Mouse (Mus musculus): ENCODE data around the gene Ttc28.
A peak's percentile ranks its signal among the peaks of the same experiment; 100 is the strongest.

Gene Ttc28

DNA sequence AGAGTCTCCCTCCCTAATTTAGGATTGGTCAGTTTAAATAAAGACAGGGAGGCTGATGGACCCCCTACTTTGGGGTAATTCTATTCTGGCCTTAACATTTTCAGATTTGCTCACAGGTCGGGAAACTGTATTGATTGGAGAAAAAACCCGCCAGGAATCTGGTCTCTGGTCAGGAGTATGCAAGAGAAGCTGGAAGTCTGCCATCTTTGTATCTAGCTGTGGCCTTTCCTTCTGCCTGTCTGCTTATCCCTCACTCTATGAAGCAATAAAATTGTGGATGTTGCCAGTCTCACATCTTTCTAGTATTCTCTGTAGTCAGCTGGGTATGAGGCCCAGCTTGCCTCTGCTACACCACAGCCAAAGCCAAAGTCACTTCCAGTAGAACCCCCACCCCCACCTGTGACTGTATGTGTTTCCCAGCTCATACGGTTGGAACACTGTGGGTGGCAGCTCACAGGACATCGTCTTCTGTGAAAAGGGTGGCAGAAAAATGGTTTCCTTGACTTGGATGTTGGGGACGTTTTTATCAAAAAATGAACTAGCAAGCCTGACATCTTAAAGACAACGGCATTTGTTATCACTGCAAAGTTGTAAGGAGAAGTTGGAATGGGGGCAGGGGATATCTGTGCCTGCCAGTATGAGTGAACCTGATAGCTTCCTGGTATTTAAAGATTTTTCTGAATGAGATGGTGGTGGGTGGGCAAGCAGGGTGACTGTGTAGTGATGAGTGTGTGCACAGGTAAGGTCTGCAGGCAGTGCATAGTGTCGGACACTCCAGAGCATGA, 281.7 kb downstream of the Ttc28 start:
- no peak for DNase-seq (ENCODE audit: low read depth, low spot score)

DNA sequence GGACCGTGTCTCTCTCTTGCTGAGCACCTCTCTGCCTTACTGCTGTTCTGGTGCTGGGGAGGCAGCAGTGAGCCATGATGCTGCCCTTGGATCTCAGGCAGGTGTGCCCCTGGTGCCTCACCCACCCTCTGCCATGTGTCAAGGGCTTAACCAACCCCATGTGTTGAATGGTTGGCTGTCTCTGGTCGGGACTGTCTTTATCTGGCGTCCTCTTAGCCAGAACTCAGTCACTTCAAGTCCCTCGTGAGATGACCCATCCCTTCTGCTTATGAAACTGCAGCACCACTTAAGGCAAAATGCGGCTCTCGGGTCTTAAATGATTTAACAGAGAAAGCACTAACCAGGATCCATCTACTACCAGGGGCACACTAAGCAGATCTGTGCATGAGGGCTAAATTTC, 283.3 kb downstream of the Ttc28 start:
- DNase-seq (ENCODE audit: low read depth, low spot score): no peak

DNA sequence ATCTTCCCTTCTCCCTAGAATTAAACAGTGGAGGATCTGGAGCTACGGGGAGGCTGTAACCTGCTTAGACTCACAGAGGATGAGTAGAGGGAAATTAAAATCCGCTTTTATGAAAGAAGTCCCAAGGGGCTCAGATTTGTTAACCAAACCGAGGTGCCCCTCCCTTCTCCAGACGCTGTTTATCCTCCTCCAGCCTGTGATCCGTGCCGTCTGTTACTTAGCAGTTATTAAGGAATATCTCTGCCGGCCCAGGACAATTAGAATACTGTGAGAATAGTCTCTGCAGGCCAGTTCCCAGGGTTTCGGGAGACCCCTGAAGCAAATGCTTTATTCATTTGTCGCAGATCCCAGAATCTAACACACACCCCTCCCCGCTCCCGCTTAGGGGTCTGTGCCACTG, 283.8 kb downstream of the Ttc28 start:
- DNase-seq (ENCODE audit: low read depth, low spot score): no peak

DNA sequence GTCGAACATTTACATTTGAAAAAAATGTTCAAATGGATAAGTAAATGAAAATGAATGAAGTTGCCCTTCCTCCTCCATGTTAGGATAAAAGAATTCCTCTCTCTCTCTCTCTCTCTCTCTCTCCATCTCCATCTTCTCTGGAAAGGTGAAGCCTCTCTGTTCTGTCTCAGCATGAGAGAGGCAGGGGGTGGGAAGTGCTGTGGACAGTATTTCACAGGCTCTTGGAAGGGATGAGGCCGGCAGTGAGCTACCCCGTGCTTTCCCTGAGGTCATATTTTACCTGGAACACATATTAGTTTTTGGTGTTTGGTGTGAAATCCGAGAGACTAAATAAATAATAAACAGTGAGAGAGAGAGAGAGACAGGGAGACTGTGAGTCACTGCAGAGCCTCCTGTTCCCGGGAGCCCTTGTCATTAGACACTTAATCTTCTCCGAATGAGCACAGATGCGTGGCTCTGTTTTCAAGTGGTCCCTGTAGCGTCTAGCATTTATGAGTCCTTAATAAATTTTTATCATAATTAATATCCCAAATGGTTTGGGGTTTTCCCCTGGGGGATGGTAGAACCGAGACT, 284.8 kb downstream of the Ttc28 start:
- no peak for DNase-seq (ENCODE audit: low read depth, low spot score)

DNA sequence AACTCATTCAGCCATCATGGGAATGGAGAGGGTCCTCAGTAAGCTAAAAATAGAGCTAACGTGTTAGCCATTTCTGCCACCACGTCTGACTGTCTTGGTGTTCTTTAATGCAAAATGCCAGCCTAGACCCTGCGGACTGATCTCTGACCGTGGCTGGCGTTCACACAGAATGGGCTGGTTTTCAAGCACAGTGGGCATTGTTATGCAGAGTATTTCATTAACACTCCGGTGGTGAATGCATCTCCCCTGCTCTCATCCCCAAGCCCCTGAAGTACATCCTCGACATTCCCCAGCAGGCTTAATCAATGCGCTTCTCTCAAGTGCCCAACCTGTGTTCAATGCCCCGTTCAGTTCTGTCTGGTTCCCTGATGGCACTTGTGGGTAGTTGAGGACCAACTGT, 290.8 kb downstream of the Ttc28 start:
- DNase-seq (ENCODE audit: low read depth, low spot score): no peak

DNA sequence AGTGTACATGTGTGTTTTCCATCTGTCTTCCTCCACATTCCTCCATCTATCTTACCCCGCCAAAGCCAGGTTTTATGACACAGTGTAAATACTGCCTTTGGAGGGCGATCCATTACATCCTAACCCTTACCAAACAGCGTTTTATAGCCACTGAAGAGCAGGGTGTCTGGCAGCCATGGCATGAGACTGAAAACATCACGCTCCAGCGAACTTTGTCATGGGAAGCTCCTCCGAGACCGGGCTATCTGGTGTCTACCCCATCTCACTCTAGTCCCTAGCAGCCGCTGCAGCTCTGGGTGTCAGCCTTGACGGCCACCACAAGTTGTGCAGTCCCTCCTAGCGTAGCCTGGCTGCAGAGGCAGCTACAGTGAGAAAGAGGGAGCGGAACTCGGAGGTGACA, 295.8 kb downstream of the Ttc28 start:
- DNase-seq (ENCODE audit: low read depth, low spot score): no peak

DNA sequence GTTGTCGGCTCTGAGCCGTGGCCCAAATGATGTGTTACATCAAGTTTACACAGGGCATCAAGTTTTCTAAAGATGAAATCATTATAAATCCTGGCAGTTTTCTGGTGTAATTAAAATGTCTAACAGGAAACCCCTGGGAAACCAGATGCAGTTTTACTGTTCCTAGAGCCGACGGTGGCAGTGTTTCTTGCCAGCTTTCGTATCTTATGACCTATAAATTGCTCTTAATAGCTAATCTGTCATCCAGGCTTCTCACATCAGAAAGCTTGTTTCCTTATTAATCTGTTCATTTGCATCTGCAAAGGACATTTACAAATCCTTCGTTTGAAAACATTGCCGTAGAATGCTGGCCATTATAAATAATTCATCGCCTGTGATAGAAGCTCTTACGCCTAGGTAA, 296.2 kb downstream of the Ttc28 start:
- no peak for DNase-seq (ENCODE audit: low read depth, low spot score)

DNA sequence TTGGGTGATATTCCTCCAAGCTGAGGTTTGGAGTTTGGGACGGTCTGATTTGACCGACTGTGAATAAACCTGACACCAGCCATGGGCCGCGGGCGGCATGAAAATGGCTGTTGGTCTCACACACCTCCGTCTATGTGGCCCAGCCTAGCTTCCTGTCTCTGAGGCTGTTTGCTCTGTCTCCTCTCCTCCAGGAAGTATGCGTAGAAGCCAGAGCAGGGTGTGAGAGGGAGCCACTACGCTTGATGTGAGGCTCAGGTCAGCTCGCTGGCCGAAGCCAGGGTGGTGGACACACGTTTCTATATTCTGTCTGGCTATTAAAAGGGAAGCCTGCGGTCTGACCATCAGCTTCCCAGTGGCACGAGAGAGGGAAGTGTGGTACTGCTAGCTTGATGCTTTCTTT, 296.8 kb downstream of the Ttc28 start:
- no peak for DNase-seq (ENCODE audit: low read depth, low spot score)

DNA sequence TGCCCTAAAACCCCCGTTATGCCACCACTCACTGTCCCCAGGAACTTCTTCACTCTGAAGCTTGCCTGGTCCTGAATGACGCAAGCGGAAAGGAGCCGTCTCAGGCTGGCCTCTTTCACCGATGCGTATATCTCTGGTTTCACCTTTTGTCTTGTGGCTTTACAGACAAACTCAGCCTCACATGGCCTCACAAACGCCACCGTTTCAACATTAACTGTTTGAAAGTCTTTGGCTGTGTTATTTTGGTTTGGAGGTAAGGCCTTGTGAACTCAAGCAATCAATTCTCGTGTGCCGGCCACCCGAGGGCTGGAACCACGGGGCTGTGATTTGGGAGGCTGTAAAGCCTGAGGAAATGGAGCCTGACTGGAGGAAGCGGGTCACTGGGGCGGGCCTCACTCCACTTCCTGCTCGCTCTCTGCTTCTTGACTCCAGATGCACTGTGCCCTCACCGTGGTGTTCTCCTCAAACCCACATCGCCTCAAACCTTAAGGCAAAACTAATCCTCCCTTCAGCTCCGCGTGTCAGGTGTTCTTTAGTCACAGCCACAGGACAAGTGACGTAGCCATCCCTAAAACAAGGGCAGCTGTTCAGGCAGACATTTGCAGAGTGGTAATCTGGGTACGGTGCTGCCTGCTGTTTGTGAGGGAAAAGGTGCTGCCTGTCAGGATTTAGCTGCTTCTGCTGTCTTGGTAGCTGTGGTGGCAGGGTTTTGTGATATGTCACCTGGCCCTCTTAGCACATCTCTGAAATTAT, 298.9 kb downstream of the Ttc28 start:
- DNase-seq (ENCODE audit: low read depth, low spot score): no peak

DNA sequence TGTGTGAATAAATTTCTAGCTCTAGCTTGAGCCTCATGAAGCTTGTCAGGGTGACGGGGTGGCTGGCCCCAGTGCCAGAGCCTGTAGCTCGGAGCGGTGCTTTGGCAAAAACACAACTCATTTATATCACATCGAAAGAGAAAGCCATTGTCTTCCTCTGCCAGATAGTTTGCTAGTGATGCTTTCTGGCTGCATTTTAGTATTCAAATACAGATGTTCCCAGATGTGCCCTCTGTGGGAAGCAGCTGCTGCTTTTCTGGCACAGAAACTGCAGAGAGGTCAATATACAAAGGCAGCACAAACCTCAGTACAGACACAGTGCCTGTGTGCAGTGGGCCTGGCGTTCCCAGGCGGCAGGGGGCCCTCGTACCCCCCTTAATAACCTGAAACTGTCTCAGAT, 300.0 kb downstream of the Ttc28 start:
- DNase-seq (ENCODE audit: low read depth, low spot score): no peak

DNA sequence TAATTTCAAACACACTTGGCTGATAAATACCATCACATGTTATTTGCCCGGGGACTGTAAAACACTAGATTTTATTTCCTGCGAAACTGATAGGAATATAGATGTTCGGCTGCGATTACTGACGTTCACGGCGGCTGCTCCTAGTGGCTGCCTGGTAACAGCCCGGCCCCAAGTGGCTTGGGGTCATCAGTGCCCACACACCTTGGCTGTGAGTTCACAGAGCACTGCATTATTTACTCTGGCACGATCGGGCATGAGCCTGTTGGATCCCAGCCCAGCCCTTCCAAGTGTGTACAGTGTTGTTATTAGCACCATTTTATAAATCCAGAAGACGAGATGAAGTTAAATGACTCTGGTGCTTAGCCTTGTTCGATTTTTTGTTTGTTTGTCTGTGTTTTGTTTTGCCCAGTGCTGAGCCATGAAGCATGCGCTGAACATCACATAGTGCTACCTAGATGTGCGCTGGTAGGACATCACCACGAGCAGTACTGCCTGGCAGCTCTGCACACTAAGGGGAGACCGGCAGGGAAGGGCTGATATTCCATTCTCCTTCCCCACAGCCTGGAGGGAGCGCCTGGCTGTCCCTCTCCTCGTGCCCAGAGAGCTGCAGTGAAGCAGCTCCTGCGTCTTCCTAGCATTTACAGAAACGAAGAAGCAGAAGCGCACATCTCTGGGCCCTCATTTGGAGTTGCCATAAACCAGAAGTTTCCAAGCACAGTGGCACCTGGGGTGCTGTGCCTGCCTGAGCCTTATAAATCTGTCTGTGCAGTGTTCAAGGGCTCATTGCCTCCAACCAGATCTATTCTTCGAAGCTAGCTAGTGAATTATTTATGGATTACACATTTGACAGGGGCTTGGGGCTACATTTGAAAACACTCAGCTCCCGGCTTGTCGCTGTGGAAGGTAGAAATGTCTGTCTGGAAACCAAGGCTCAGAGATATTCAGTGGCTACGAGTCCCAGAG, 300.8 kb downstream of the Ttc28 start:
- no peak for DNase-seq (ENCODE audit: low read depth, low spot score)

DNA sequence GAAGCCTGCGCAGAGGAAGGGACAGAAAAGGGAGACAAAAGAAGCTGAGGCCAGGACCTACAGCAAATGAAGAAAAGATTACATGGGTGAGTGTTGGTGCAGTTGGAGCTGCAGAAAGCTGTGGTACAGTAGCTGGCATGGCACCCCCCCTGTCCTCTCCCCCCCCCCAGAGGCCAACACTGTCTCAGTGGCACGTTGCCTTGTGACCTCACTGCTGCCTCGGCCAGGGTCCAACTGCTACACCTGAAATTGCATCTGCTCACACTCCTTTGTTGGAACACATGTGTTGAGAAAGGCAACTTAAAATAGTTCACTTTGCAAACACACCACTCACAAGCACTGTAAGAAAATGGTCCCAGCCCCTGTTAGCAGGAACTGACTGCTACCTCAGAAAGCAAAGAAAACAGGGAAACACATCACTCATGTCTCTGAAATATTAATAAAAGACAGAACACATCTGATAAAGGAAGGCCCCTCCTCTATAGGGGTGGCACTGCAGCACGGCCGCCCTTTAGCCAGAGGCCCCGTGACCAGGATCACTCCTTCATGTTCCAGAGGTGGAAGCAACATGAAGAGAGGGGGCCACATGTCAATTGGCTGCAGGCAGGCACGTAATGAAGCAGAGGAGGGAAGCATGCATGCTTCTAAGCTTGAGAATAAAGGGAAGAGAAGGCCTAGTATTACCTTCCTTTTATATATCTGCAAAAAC, 301.8 kb downstream of the Ttc28 start:
- no peak for DNase-seq (ENCODE audit: low read depth, low spot score)

DNA sequence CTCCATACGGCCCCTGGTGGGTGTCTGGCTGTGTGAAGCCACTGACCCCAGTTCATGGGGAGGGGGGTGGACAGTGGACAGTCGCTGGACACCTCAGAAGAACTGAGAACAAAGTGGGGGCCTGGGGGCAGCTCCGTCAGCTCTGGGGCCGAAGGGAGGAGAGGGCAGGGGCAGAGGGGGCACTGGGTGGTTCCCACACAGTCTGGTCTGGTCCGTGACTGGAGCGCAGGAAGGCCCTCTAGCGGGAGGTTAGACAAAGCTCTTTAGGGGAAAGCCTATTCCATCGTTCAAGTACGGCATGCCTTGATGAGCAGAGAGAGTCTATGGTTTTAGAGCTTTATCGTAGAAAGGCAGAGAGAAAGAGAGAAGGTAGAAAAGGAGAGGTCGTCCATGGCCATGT, 307.0 kb downstream of the Ttc28 start:
- DNase-seq (ENCODE audit: low read depth, low spot score): no peak

DNA sequence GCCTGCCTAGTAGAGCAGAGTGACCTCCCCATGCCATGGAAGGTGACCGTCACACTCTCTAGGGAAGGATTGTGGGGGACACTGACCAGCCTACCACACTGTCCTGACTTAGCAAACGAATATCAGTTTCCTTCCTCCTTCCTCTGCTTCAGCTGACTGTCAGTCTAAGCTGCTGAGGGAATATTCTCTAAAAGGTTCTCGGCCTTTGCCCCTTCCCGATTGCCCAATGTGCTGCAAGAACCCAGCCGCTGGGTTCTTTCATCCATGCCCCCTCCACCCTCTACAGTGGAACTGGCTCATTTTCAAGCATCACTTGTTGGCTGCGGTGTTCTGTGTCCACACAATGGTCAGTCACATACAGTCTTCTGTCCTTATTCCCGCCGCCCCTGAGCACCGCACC, 312.4 kb downstream of the Ttc28 start:
- DNase-seq (ENCODE audit: low read depth, low spot score): no peak

DNA sequence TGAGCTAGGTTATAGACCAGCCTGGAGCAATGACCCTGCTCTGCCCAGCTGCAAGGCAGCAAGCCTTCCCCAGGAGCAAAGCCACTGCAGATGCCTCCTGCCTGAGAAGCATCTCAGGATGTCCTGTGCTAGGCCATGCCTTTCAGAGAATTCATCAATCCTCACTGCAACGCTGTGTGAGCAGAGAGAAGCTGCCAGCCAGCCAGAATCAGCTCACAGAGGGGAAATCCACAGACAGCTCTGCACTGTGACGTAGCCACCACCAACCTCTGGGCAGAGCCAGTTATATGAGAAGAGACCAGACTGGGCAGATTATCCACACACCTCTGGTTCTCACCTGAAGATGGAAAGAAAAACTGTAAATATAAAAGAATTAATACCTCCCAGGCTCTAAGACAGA, 315.2 kb downstream of the Ttc28 start:
- no peak for DNase-seq (ENCODE audit: low read depth, low spot score)

DNA sequence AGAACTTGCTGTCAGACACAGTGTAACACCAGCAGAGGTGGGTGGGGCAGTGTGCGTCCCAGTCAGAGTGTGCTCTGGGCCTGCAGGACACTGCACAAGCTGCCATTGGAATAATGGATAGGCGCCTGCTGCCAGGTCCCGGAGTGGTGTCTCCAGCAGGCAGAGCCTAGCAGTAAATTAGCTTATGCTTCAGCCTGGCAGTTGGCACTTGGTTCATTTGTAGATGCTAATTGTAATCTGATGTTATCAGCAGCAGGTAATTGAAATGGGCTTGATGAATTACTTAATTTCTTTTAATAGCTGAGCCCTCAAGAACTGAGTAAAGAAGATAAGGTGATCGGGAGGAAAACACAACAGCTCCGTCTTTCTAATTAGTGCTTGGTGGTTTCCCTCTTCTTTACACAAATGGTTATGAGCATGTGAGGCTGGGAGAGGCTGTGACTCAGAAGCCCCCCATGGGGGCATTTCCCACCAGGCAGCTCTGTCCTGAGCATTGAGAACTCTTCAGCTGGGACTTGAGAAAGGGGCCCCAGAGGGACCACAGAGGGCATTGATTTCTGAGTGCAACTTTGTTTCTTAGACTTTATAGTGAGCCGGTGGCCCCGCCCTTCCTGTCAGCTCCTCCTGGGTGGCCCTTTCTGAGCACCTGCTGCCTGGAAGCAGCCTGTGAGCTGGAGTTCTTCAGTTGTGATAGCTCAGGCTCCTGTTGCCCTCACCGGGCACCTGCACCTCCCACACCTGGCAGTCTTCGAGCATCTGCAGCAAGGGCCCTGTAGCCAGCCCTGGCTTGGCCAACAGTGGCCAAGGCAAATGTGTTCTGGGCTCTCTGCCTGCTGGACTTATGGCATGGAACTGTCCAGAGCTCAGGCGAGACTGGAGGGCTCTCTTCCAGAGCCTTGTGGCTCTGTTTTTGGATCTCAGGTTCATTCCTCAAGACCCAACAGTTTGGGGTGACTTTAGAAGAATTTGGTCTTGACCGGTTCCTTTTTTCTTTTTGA, 316.2 kb downstream of the Ttc28 start:
- no peak for DNase-seq (ENCODE audit: low read depth, low spot score)

DNA sequence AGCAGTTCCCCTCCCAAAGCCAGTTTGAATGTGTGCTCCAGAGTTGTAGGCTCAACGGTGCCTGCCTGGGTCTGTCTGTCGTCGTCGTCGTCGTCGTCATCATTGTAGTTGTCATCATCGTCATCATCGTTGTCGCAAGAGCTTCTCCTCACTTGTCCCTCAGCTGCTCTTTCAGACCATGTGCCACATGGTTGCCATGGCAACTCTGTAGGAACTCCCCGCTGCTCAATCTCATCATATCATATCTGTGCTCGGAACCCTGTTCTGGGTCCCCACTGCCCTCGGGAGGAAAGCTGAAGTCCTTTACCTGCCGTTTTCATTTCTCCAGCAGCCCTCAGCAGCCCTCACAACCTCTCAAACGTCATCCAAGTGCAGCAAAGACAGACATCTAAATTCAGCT, 318.1 kb downstream of the Ttc28 start:
- no peak for DNase-seq (ENCODE audit: low read depth, low spot score)

DNA sequence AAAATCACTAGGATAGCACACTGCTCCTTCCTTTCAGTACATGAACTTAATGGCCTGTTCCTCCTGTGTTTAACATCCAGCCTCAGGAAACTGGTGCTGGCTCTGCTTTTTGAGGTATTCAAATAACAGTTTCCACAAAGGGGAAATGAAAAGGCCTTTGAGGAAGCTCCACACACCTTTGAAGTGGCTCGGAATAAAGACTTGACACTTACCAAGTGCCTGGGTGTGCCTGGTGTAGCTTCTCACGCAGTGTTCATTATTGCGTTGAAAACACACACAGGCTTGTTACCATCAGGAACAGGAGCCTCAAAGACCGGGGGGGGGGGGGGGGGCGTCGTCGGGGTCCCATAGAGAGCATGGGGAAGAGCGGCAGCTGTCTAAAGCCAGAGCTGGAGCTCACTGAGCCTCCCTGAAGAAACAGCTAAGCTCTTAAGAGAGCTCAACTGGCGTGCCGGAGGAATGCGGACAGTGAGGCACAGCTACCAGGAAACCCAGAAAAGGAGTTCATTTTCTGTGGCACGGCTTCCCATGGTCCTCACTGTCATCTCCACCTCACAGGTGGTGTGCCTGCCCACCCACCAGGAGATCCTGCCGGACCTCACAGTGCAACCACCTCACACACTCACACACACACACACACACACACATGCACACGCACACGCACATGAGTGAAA, 320.7 kb downstream of the Ttc28 start:
- no peak for DNase-seq (ENCODE audit: low read depth, low spot score)

DNA sequence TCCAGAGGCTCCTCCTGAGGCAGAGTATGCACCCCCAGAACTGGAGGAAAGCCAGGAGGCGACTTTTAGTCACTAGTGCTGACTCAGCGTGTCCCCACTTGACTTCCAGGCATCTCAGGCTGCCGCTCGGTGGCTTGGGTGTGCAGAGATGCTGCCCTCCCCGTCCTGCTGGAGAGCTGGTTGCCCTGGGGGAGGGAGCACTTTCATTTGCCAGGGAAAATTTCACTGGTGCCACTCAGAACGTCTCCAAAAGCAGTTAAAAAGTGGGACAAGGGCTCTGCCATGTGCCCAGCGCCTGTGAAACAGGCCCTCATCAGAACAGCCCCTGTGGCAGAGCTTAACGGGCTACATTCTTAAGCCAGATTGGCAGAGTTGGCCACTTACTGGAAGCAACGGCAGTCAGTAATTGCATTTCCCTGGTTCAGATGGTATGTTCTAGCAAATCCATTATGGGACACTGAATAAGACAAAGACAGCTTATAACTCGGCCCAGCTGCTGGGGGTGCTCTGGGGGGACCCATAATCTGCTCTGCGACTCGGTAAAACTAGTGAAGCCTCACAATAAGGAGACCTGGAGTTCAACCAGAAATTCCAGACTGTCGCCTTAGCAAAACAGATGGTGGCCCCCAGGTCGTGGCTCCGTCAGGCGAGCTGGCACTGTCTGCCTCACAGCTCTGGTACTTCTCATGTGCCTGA, 321.5 kb downstream of the Ttc28 start:
- DNase-seq (ENCODE audit: low read depth, low spot score): peak; percentile 66

All from brain, embryonic 18.5 days (tissue).